Mouse (Mus musculus) heart, postnatal 0 days (tissue): ENCODE data around the gene E2f4. TPM values are rescaled to one million over a fixed set of nuclear protein-coding genes. Genes with fewer than 3 reads are reported as not detected.
A peak's percentile ranks its signal among the peaks of the same experiment; 100 is the strongest.

Source experiments
- ATAC-seq: fragments of 200-750 bp; cut with Nextera tagmentation; 2 replicates; pipeline ENCODE4 v1.8.0; 2017; ENCODE audit warnings: low read depth, moderate number of reproducible peaks, moderate library complexity; ENCODE audit not compliant: insufficient read depth
- DNase-seq: peaks from one replicate; pipeline ENCODE4 v3.0.0-alpha.2; 2016; ENCODE audit warnings: low spot score
- H3K27ac ChIP-seq: fragments of 300-500 bp; sonication (generic); 2 replicates; pipeline ENCODE4 v1.5.1; 2014; ENCODE audit warnings: low read depth, mild to moderate bottlenecking
- H3K27me3 ChIP-seq: fragments of 300-500 bp; sonication (generic); 2 replicates; pipeline ENCODE4 v1.6.1; 2014; ENCODE audit warnings: low read length, mixed read lengths; ENCODE audit not compliant: control insufficient read depth, insufficient read depth
- H3K36me3 ChIP-seq: fragments of 300-500 bp; sonication (generic); replicated peaks from 2 replicates; pipeline ENCODE4 v1.6.1; 2014; ENCODE audit warnings: low read length, mixed read lengths; ENCODE audit not compliant: control insufficient read depth, insufficient read depth
- H3K4me1 ChIP-seq: fragments of 300-500 bp; sonication (generic); 2 replicates; pipeline ENCODE4 v1.6.1; 2014; ENCODE audit warnings: antibody characterized with exemption; ENCODE audit not compliant: control insufficient read depth, insufficient read depth
- H3K4me2 ChIP-seq: fragments of 300-500 bp; sonication (generic); 2 replicates; pipeline ENCODE4 v1.6.1; 2014; ENCODE audit warnings: low read depth, mild to moderate bottlenecking, low read length, moderate library complexity
- H3K4me3 ChIP-seq: fragments of 300-500 bp; sonication (generic); 2 replicates; pipeline ENCODE4 v1.5.1; 2014; ENCODE audit warnings: low read depth, low read length
- H3K9ac ChIP-seq: fragments of 300-500 bp; sonication (generic); replicated peaks from 2 replicates; pipeline ENCODE4 v1.6.1; 2014; ENCODE audit warnings: low read depth, low read length, mixed read lengths
- H3K9me3 ChIP-seq: fragments of 300-500 bp; sonication (generic); replicated peaks from 2 replicates; pipeline ENCODE4 v1.6.1; 2016; ENCODE audit warnings: low read length; ENCODE audit not compliant: control insufficient read depth
- CTCF ChIP-seq: IDR thresholded peaks from 2 replicates; pipeline ENCODE4 v1.5.1; 2016; ENCODE audit warnings: antibody characterized with exemption, control low read depth, low read depth
- EP300 ChIP-seq: IDR thresholded peaks from 2 replicates; pipeline ENCODE4 v1.6.1; 2016; ENCODE audit warnings: antibody characterized with exemption, low read depth
- WGBS: fragments of 180-500 bp; shearing (Covaris S2); extraction: QIAGEN DNeasy Blood & Tissue Kit; methylation state at CpG from one replicate; pipeline ENCODE4 v1.1.7; 2014; 5-methylcytosine and 5-hydroxymethylcytosine counted together
- polyA plus RNA-seq: library from polyadenylated mRNA; unstranded; fragments of >200 nt; fragmentation: Nextera tagmentation; extraction: Ambion mirVana; gene quantifications from 2 replicates; pipeline ENCODE4 v1.2.1, GENCODE M21; 2015
- total RNA-seq: library from RNA; depleted of rRNA; stranded (reverse); fragments of >200 nt; gene quantifications from 2 replicates; pipeline ENCODE4 v1.2.3, GENCODE M21; 2014; ENCODE audit warnings: low replicate concordance

E2f4 gene
- total and polyA plus RNA-seq, 2 experiments from 2014 or later = 19.2 to 22.6 TPM

DNA sequence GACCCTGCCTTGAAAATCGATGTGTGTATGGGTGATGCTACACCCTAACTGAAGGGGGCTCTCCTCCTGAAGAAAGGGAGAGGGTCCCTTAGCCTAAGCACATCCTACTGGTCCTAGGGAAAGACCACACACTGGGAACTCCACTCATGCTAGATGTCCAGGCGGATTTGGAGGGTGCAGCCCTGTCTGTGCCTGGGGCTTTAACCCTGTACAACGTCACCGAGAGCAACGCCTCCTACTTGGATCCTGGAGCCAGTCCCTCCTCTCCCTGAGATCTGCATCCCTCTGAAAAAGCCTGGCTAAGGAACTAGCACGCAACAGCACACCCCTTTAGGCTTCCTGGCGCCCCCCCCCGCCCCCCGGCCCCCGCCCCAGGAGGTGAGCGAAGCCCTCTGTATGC lies 22.1 kb upstream of the E2f4 start:
- DNase-seq = no peak
- no peaks in the 10 kb centered on the region for H3K9me3 ChIP-seq
- peaks cover 24% of the 10 kb centered on the region for H3K4me1 ChIP-seq
- WGBS = 10% methylated on average over 11 of the region's 11 CpGs
- H3K4me3 ChIP-seq = peak overlapping the region; percentile 50
- peaks cover 77% of the 10 kb centered on the region for H3K27me3 ChIP-seq
- peak overlapping the region; percentile 80 for H3K4me2 ChIP-seq
- H3K9ac ChIP-seq = no peak overlapping the region
- no peaks in the 10 kb centered on the region for H3K36me3 ChIP-seq
- no peak overlapping the region for H3K27ac ChIP-seq
- no peak for TF ChIP-seq CTCF
- no peak for TF ChIP-seq EP300
- ATAC-seq = no peak

DNA sequence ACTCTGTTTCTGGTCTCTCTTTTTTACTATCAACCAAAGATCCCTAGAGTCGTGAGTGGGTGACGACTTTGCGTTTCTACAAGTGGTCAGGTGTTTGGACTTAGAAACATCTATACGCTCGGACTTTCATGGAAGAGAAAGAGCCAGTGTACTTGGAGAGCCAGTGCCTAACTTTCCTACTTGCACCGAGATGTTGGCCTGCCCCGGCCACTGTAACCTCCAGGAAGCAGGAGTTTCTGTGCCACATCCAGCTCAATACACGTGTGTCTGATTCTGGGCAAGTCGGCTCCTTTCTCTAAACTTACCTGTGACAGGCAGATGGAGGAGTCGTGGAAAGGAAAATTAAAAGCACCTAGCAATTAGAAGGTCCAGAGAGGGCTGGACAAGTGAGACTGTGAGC lies 21.6 kb upstream of the E2f4 start, which contains the start of gene Nol3:
Nol3 (plus strand) TSS at position 301 of the 400 bp plus-strand sequence.
- WGBS = 5% methylated on average over 10 of the region's 10 CpGs

GRCm38 (mm10) chr8:105276292-105277120 lies 21.0 kb upstream of the E2f4 start:
- Histone ChIP-seq H3K4me1 (peaks cover 21% of the 10 kb centered on the region), H3K4me3 (peak overlapping the region; percentile 50), H3K4me2 (peak overlapping the region; percentile 80), H3K9me3 (no peaks in the 10 kb centered on the region), H3K27me3 (peaks cover 66% of the 10 kb centered on the region), H3K36me3 (no peaks in the 10 kb centered on the region), H3K27ac (no peak overlapping the region), H3K9ac (no peak overlapping the region; the same call in 1 of the 2 replicates)
- TF ChIP-seq CTCF (no peak), EP300 (no peak)
- DNase-seq (no peak), ATAC-seq (peak; percentile 53)
- 5% methylated on average over 30 of the region's 30 CpGs for WGBS

More for the DNA sequence above, 21.6 kb upstream of the E2f4 start, which contains the start of gene Nol3:
- Histone ChIP-seq H3K4me1 (peaks cover 21% of the 10 kb centered on the region), H3K36me3 (no peaks in the 10 kb centered on the region), H3K9me3 (no peaks in the 10 kb centered on the region), H3K4me2 (peak within 1 kb of the TSS; percentile 80), H3K9ac (no peak within 1 kb of the TSS; the same call in 1 of the 2 replicates), H3K27ac (no peak within 1 kb of the TSS), H3K4me3 (peak within 1 kb of the TSS; percentile 50), H3K27me3 (peaks cover 73% of the 10 kb centered on the region)
- no peak for TF ChIP-seq EP300
- TF ChIP-seq CTCF = no peak
- ATAC-seq = no peak
- DNase-seq = no peak

GRCm38 (mm10) chr8:105278911-105279334 lies 18.5 kb upstream of the E2f4 start:
- WGBS = 1% methylated on average over 28 of the region's 28 CpGs

GRCm38 (mm10) chr8:105280567-105280966 lies 16.9 kb upstream of the E2f4 start:
- no peak for TF ChIP-seq EP300
- TF ChIP-seq CTCF = no peak
- Histone ChIP-seq H3K9ac (no peak overlapping the region), H3K9me3 (no peaks in the 10 kb centered on the region), H3K4me3 (no peak overlapping the region), H3K36me3 (no peaks in the 10 kb centered on the region), H3K27ac (no peak overlapping the region), H3K4me2 (no peak overlapping the region), H3K27me3 (peaks cover 27% of the 10 kb centered on the region; the same call in 1 of the 2 replicates), H3K4me1 (peaks cover 20% of the 10 kb centered on the region)
- DNase-seq = no peak
- ATAC-seq = no peak
- WGBS = 72% methylated on average over 3 of the region's 3 CpGs

More at GRCm38 (mm10) chr8:105278911-105279334, 18.5 kb upstream of the E2f4 start:
- Histone ChIP-seq H3K27ac (no peak overlapping the region), H3K4me3 (peak overlapping the region; percentile 35), H3K9me3 (no peaks in the 10 kb centered on the region), H3K4me1 (peaks cover 21% of the 10 kb centered on the region), H3K36me3 (no peaks in the 10 kb centered on the region), H3K27me3 (peaks cover 43% of the 10 kb centered on the region; the same call in 1 of the 2 replicates), H3K4me2 (peak overlapping the region; percentile 55), H3K9ac (no peak overlapping the region)
- TF ChIP-seq CTCF (peak; percentile 45), EP300 (no peak)
- DNase-seq (peak; percentile 82), ATAC-seq (peak; percentile 85)
